Mouse (Mus musculus) embryonic facial prominence, embryonic 14.5 days (tissue): ENCODE results near the gene Krt18. TPM values are rescaled to one million over a fixed set of nuclear protein-coding genes. Genes with fewer than 3 reads are reported as not detected.
"Not testable (repeated sequence)": the region's sequence is repeated elsewhere in the genome, so short reads cannot be mapped to it uniquely, and the experiment has no call there.

Source experiments
- ATAC-seq: fragments of 200-750 bp; cut with Nextera tagmentation; 2 replicates; pipeline ENCODE4 v1.8.0; 2017; ENCODE audit warnings: low read depth, moderate number of reproducible peaks, moderate TSS enrichment
- DNase-seq: peaks from one replicate; pipeline ENCODE4 v3.0.0-alpha.2; 2015; ENCODE audit warnings: low spot score
- H3K27ac ChIP-seq: fragments of 300-500 bp; sonication (generic); replicated peaks from 2 replicates; pipeline ENCODE4 v1.5.1; 2014; ENCODE audit warnings: low read depth, mild to moderate bottlenecking, low read length, moderate library complexity
- H3K27me3 ChIP-seq: fragments of 300-500 bp; sonication (generic); replicated peaks from 2 replicates; pipeline ENCODE4 v1.6.1; 2014; ENCODE audit warnings: low read length; ENCODE audit not compliant: control insufficient read depth, insufficient read depth
- H3K36me3 ChIP-seq: fragments of 300-500 bp; sonication (generic); 2 replicates; pipeline ENCODE4 v1.6.1; 2014; ENCODE audit warnings: low read length, mixed read lengths; ENCODE audit not compliant: control insufficient read depth, insufficient read depth
- H3K4me1 ChIP-seq: fragments of 300-500 bp; sonication (generic); 2 replicates; pipeline ENCODE4 v1.6.1; 2014; ENCODE audit warnings: antibody characterized with exemption, low read length; ENCODE audit not compliant: control insufficient read depth, insufficient read depth
- H3K4me2 ChIP-seq: fragments of 300-500 bp; sonication (generic); 2 replicates; pipeline ENCODE4 v1.6.1; 2014; ENCODE audit warnings: low read depth, mild to moderate bottlenecking, low read length, moderate library complexity, mixed read lengths
- H3K4me3 ChIP-seq: fragments of 300-500 bp; sonication (generic); 2 replicates; pipeline ENCODE4 v1.5.1; 2014; ENCODE audit warnings: low read depth, mild to moderate bottlenecking, low read length
- H3K9ac ChIP-seq: fragments of 300-500 bp; sonication (generic); 2 replicates; pipeline ENCODE4 v1.6.1; 2014; ENCODE audit warnings: low read depth, mild to moderate bottlenecking, low read length, moderate library complexity, mixed read lengths
- H3K9me3 ChIP-seq: fragments of 300-500 bp; sonication (generic); 2 replicates; pipeline ENCODE4 v1.6.1; 2016; ENCODE audit warnings: low read length; ENCODE audit not compliant: control insufficient read depth
- WGBS: fragments of 180-500 bp; shearing (Covaris S2); extraction: QIAGEN DNeasy Blood & Tissue Kit; methylation state at CpG from one replicate; pipeline ENCODE4 v1.1.7; 2014; 5-methylcytosine and 5-hydroxymethylcytosine counted together
- polyA plus RNA-seq: library from polyadenylated mRNA; unstranded; fragments of >200 nt; fragmentation: Nextera tagmentation; extraction: Ambion mirVana; gene quantifications from 2 replicates; pipeline ENCODE4 v1.2.1, GENCODE M21; 2014

Krt18 gene
- polyA plus RNA-seq, 1 experiment from 2014 or later: 70.0 TPM

- not testable (repeated sequence) for H3K4me2 ChIP-seq, H3K27me3 ChIP-seq, DNase-seq, H3K27ac ChIP-seq, H3K9ac ChIP-seq, ATAC-seq, H3K9me3 ChIP-seq, H3K4me3 ChIP-seq
- peaks cover 32% of the 10 kb centered on the region for H3K36me3 ChIP-seq
- 71% methylated on average over 8 of the region's 8 CpGs for WGBS
- H3K4me1 ChIP-seq: peaks cover 11% of the 10 kb centered on the region
Observed at GRCm38 (mm10) chr15:102079924-102080323, 51.9 kb downstream of the Krt18 start.

GRCm38 (mm10) chr15:102080429-102080828 lies 52.4 kb downstream of the Krt18 start:
- H3K4me1 ChIP-seq: peaks cover 6% of the 10 kb centered on the region
- ATAC-seq: no peak
- no peak overlapping the region for H3K27ac ChIP-seq
- 59% methylated on average over 2 of the region's 2 CpGs for WGBS
- DNase-seq: no peak
- H3K4me2 ChIP-seq: no peak overlapping the region
- no peaks in the 10 kb centered on the region for H3K9me3 ChIP-seq
- H3K9ac ChIP-seq: no peak overlapping the region
- peaks cover 35% of the 10 kb centered on the region for H3K36me3 ChIP-seq
- H3K4me3 ChIP-seq: no peak overlapping the region
- H3K27me3 ChIP-seq: no peaks in the 10 kb centered on the region

Other genes starting within 250 kb of the Krt18 start
- gene Krt72, start 241.7 kb upstream of the Krt18 start, polyA plus RNA-seq: 0.51 and 0.81 TPM in 2 replicates
- gene Krt73, start 225.8 kb upstream of the Krt18 start, polyA plus RNA-seq: 3.3 and 3.4 TPM in 2 replicates
- gene Krt2, start 210.0 kb upstream of the Krt18 start, polyA plus RNA-seq: 0.10 TPM in 1 of 2 replicates, not detected in the other
- 67.2 and 111 TPM in 2 replicates for gene Krt1, start 177.4 kb upstream of the Krt18 start, polyA plus RNA-seq
- 14.6 and 20.3 TPM in 2 replicates for gene Krt77, start 158.5 kb upstream of the Krt18 start, polyA plus RNA-seq
- 0.31 and 0.68 TPM in 2 replicates for gene Krt76, start 135.3 kb upstream of the Krt18 start, polyA plus RNA-seq
- gene Krt4, start 103.4 kb upstream of the Krt18 start, polyA plus RNA-seq: 66.3 and 145 TPM in 2 replicates
- gene Krt79, start 87.9 kb upstream of the Krt18 start, polyA plus RNA-seq: 8.9 and 9.2 TPM in 2 replicates
- gene Krt78, start 73.9 kb upstream of the Krt18 start, polyA plus RNA-seq: 0.25 and 1.7 TPM in 2 replicates
- gene Krt8, start 23.7 kb upstream of the Krt18 start, polyA plus RNA-seq: 69.1 and 105 TPM in 2 replicates
- 123 and 141 TPM in 2 replicates for gene Eif4b, start 45.6 kb downstream of the Krt18 start, polyA plus RNA-seq
- 45.9 and 56.4 TPM in 2 replicates for gene Tns2, start 72.2 kb downstream of the Krt18 start, polyA plus RNA-seq
- 19.2 TPM in 2 replicates for gene Spryd3, start 108.1 kb downstream of the Krt18 start, polyA plus RNA-seq
- 15.0 and 20.1 TPM in 2 replicates for gene Igfbp6, start 116.2 kb downstream of the Krt18 start, polyA plus RNA-seq
- 0.17 and 0.63 TPM in 2 replicates for gene Soat2, start 122.3 kb downstream of the Krt18 start, polyA plus RNA-seq
- 48.6 and 49.8 TPM in 2 replicates for gene Zfp740, start 175.1 kb downstream of the Krt18 start, polyA plus RNA-seq
- gene Csad, start 176.5 kb downstream of the Krt18 start, polyA plus RNA-seq: 63.6 and 66.8 TPM in 2 replicates
- gene Itgb7, start 203.8 kb downstream of the Krt18 start, polyA plus RNA-seq: 2.1 and 4.1 TPM in 2 replicates
- gene Rarg, start 229.3 kb downstream of the Krt18 start, polyA plus RNA-seq: 73.8 and 75.3 TPM in 2 replicates
- 0.71 and 1.1 TPM in 2 replicates for gene Gm9918, start 242.4 kb downstream of the Krt18 start, polyA plus RNA-seq